Mouse (Mus musculus) ES-Bruce4 (cell line): ENCODE measurements around the gene Maff.

ENCODE experiments used
- CTCF ChIP-seq: IDR thresholded peaks from one replicate; pipeline ENCODE4 v1.8.1; 2011; ENCODE audit warnings: low read depth, low read length
- EP300 ChIP-seq: IDR thresholded peaks from 2 replicates; pipeline ENCODE4 v1.6.1; 2011; ENCODE audit warnings: low read depth, low read length; ENCODE audit not compliant: insufficient read depth
- POLR2A ChIP-seq: IDR thresholded peaks from one replicate; pipeline ENCODE4 v1.8.1; 2011; ENCODE audit warnings: low read length; ENCODE audit not compliant: insufficient read depth

DNA sequence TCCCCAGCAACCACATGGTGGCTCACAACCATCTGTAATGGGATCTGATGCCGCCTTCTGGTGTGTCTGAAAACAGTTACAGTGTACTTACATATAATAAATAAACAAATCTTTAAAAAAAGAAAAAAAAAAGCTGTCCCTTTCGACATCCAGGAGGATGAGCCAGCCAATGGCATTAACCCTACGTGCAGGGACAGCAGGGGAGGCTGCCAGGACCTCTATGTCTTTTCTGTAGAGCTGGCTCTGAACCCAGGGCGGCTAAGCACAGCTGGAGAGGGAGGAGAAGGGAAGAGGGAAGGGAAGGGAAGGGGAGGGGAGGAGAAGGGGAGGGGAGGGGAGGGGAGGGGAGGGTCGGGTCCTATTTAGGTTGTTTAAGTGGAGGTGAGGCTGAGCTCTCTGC is 41.6 kb upstream of the Maff start:
- TF ChIP-seq CTCF (no peak), POLR2A (no peak), EP300 (no peak)
